Mouse (Mus musculus) brain, embryonic 14.5 days (tissue): ENCODE measurements around the gene Irf8. TPM values are rescaled to one million over a fixed set of nuclear protein-coding genes. Genes with fewer than 3 reads are reported as not detected.
A peak's percentile ranks its signal among the peaks of the same experiment; 100 is the strongest.
"Not testable (repeated sequence)": the region's sequence is repeated elsewhere in the genome, so short reads cannot be mapped to it uniquely, and the experiment has no call there.

Source experiments
- DNase-seq: peaks from one replicate; pipeline ENCODE4 v3.0.0-alpha.2; 2011; ENCODE audit warnings: low read depth
- CTCF ChIP-seq: fragments of 200-500 bp; IDR thresholded peaks from 2 replicates; pipeline ENCODE4 v1.5.1; 2012; ENCODE audit warnings: inconsistent platforms, mild to moderate bottlenecking, moderate library complexity, borderline replicate concordance; ENCODE audit not compliant: insufficient read depth, insufficient read length; ENCODE audit errors: extremely low read depth
- POLR2A ChIP-seq: fragments of 200-500 bp; IDR thresholded peaks from 2 replicates; pipeline ENCODE4 v1.6.1; 2012; ENCODE audit warnings: mild to moderate bottlenecking, inconsistent platforms, borderline replicate concordance; ENCODE audit not compliant: poor library complexity, insufficient read depth, insufficient read length, severe bottlenecking; ENCODE audit errors: extremely low read depth
- polyA plus RNA-seq: library from polyadenylated mRNA; depleted of rRNA; stranded (reverse); fragments of >200 nt; gene quantifications from 2 replicates; pipeline ENCODE4 v1.2.3, GENCODE M21; 2012

The Irf8 gene
- polyA plus RNA-seq, 1 experiment, result 1.7 TPM

- DNase-seq, result no peak
These were observed 13.1 kb upstream of the Irf8 start for GRCm38 (mm10) chr8:120723025-120723424.

GRCm38 (mm10) chr8:120724096-120724495 lies 12.1 kb upstream of the Irf8 start:
- peak; percentile 7; the same call in 1 of the 2 replicates for TF ChIP-seq CTCF
- not testable (repeated sequence) for DNase-seq

More at GRCm38 (mm10) chr8:120723025-120723424, 13.1 kb upstream of the Irf8 start:
- TF ChIP-seq POLR2A (no peak), CTCF (peak; percentile 44)

- TF ChIP-seq CTCF (no peak), POLR2A (no peak)
- no peak for DNase-seq
These were observed 11.2 kb upstream of the Irf8 start for GRCm38 (mm10) chr8:120724816-120725575.

GRCm38 (mm10) chr8:120725576-120725950 lies 10.6 kb upstream of the Irf8 start:
- no peak for TF ChIP-seq POLR2A
- no peak for TF ChIP-seq CTCF
- no peak for DNase-seq

- TF ChIP-seq CTCF (no peak), POLR2A (no peak)
- DNase-seq, result no peak
These were observed 10.1 kb upstream of the Irf8 start for GRCm38 (mm10) chr8:120726051-120726450.

GRCm38 (mm10) chr8:120728488-120729160 lies 7.5 kb upstream of the Irf8 start:
- no peak for TF ChIP-seq CTCF
- no peak for DNase-seq

- peak; percentile 61 for DNase-seq
These were observed 4.6 kb upstream of the Irf8 start for GRCm38 (mm10) chr8:120731582-120731981.

GRCm38 (mm10) chr8:120732068-120732467 lies 4.1 kb upstream of the Irf8 start:
- no peak for TF ChIP-seq CTCF
- no peak for TF ChIP-seq POLR2A
- DNase-seq, result no peak

More at GRCm38 (mm10) chr8:120731582-120731981, 4.6 kb upstream of the Irf8 start:
- TF ChIP-seq POLR2A (no peak), CTCF (no peak)

GRCm38 (mm10) chr8:120736486-120736885 lies 328 bp downstream of the Irf8 start:
- DNase-seq, result peak; percentile 49
- TF ChIP-seq CTCF (no peak), POLR2A (no peak)

GRCm38 (mm10) chr8:120737166-120737565 lies 1.0 kb downstream of the Irf8 start:
- TF ChIP-seq POLR2A, result no peak
- no peak for TF ChIP-seq CTCF

GRCm38 (mm10) chr8:120738771-120739170 lies 2.6 kb downstream of the Irf8 start:
- TF ChIP-seq POLR2A (no peak), CTCF (no peak)

More at GRCm38 (mm10) chr8:120737166-120737565, 1.0 kb downstream of the Irf8 start:
- DNase-seq, result no peak

GRCm38 (mm10) chr8:120739526-120739925 lies 3.4 kb downstream of the Irf8 start:
- DNase-seq, result no peak

More at GRCm38 (mm10) chr8:120738771-120739170, 2.6 kb downstream of the Irf8 start:
- no peak for DNase-seq

GRCm38 (mm10) chr8:120740579-120740978 lies 4.4 kb downstream of the Irf8 start:
- TF ChIP-seq CTCF, result no peak
- TF ChIP-seq POLR2A, result no peak
- no peak for DNase-seq

More at GRCm38 (mm10) chr8:120739526-120739925, 3.4 kb downstream of the Irf8 start:
- TF ChIP-seq CTCF, result no peak
- no peak for TF ChIP-seq POLR2A
